Mouse (Mus musculus) megakaryocyte, embryonic 14.5 days (primary cell): ENCODE results near the gene Serpina3a. TPM values are rescaled to one million over a fixed set of nuclear protein-coding genes. Genes with fewer than 3 reads are reported as not detected.
"Not testable (repeated sequence)": the region's sequence is repeated elsewhere in the genome, so short reads cannot be mapped to it uniquely, and the experiment has no call there.

Experiments
- H3K27me3 ChIP-seq: replicated peaks from 2 replicates; pipeline ENCODE3; 2012; ENCODE audit warnings: inconsistent platforms
- H3K36me3 ChIP-seq: replicated peaks from 2 replicates; pipeline ENCODE3; 2012; ENCODE audit warnings: low read length, inconsistent platforms, mixed read lengths
- H3K4me1 ChIP-seq: 2 replicates; pipeline ENCODE4 v1.6.1; 2012; ENCODE audit warnings: inconsistent platforms
- H3K4me3 ChIP-seq: replicated peaks from 2 replicates; pipeline ENCODE3; 2012; ENCODE audit warnings: moderate library complexity, mild to moderate bottlenecking, inconsistent platforms
- H3K9me3 ChIP-seq: 2 replicates; pipeline ENCODE4 v1.6.1; 2012; ENCODE audit warnings: inconsistent platforms
- FLI1 ChIP-seq: IDR thresholded peaks from 2 replicates; pipeline ENCODE4 v1.6.1; 2012; ENCODE audit warnings: low read length, inconsistent platforms, mixed read lengths
- GATA1 ChIP-seq: IDR thresholded peaks from 3 replicates; pipeline ENCODE4 v1.6.1; 2012; ENCODE audit warnings: mixed read lengths, low read length, inconsistent platforms, borderline replicate concordance
- polyA plus RNA-seq: library from polyadenylated mRNA; stranded (reverse); fragments of >175 nt; gene quantifications from 2 replicates; pipeline ENCODE4 v1.2.3, GENCODE M21; 2012; ENCODE audit warnings: low replicate concordance; ENCODE audit not compliant: insufficient read depth

Serpina3a gene
- polyA plus RNA-seq = not detected in 2 replicates

- peaks cover 46% of the 10 kb centered on the region for H3K27me3 ChIP-seq
- not testable (repeated sequence) for H3K9me3 ChIP-seq, H3K36me3 ChIP-seq, H3K4me3 ChIP-seq
- peaks cover 60% of the 10 kb centered on the region for H3K4me1 ChIP-seq
These were observed at the start of gene Serpina3a for GRCm38 (mm10) chr12:104112333-104112732. Gene Serpina3a (plus strand): TSS chr12:104112724.

GRCm38 (mm10) chr12:104064532-104064931, 48.0 kb upstream of the Serpina3a start:
- H3K9me3 ChIP-seq = no peaks in the 10 kb centered on the region
- TF ChIP-seq GATA1 (no peak), FLI1 (no peak)
- H3K27me3 ChIP-seq = peaks cover 46% of the 10 kb centered on the region
- no peaks in the 10 kb centered on the region for H3K36me3 ChIP-seq
- H3K4me3 ChIP-seq = no peak overlapping the region
- H3K4me1 ChIP-seq = peaks cover 40% of the 10 kb centered on the region

- Histone ChIP-seq H3K4me3 (no peak overlapping the region), H3K36me3 (no peaks in the 10 kb centered on the region), H3K27me3 (peaks cover 45% of the 10 kb centered on the region), H3K9me3 (no peaks in the 10 kb centered on the region), H3K4me1 (peaks cover 40% of the 10 kb centered on the region)
- no peak for TF ChIP-seq FLI1
- no peak for TF ChIP-seq GATA1
These were observed 47.5 kb upstream of the Serpina3a start for GRCm38 (mm10) chr12:104064996-104065395.

- TF ChIP-seq GATA1 (no peak), FLI1 (no peak)
- Histone ChIP-seq H3K4me3 (no peak overlapping the region), H3K4me1 (peaks cover 36% of the 10 kb centered on the region), H3K36me3 (no peaks in the 10 kb centered on the region), H3K27me3 (peaks cover 46% of the 10 kb centered on the region), H3K9me3 (no peaks in the 10 kb centered on the region)
These were observed 46.3 kb upstream of the Serpina3a start for GRCm38 (mm10) chr12:104066241-104066640.

GRCm38 (mm10) chr12:104067549-104067948, 45.0 kb upstream of the Serpina3a start:
- Histone ChIP-seq H3K9me3 (no peaks in the 10 kb centered on the region), H3K36me3 (no peaks in the 10 kb centered on the region), H3K27me3 (peaks cover 49% of the 10 kb centered on the region), H3K4me3 (no peak overlapping the region), H3K4me1 (peaks cover 27% of the 10 kb centered on the region)
- TF ChIP-seq FLI1 (no peak), GATA1 (no peak)

- Histone ChIP-seq H3K9me3 (no peaks in the 10 kb centered on the region), H3K27me3 (peaks cover 57% of the 10 kb centered on the region), H3K36me3 (no peaks in the 10 kb centered on the region), H3K4me1 (peaks cover 20% of the 10 kb centered on the region), H3K4me3 (no peak overlapping the region)
- TF ChIP-seq GATA1 (no peak), FLI1 (no peak)
These were observed 42.9 kb upstream of the Serpina3a start for GRCm38 (mm10) chr12:104069620-104070019.

GRCm38 (mm10) chr12:104071708-104072107, 40.8 kb upstream of the Serpina3a start:
- Histone ChIP-seq H3K36me3 (no peaks in the 10 kb centered on the region), H3K4me1 (peaks cover 8% of the 10 kb centered on the region), H3K4me3 (no peak overlapping the region), H3K9me3 (no peaks in the 10 kb centered on the region), H3K27me3 (peaks cover 74% of the 10 kb centered on the region)
- TF ChIP-seq FLI1 (no peak), GATA1 (no peak)

- Histone ChIP-seq H3K4me1 (peaks cover 4% of the 10 kb centered on the region; the same call in 1 of the 2 replicates), H3K9me3 (peaks cover under 1% of the 10 kb centered on the region; the same call in 1 of the 2 replicates), H3K4me3 (no peak overlapping the region), H3K27me3 (peaks cover 79% of the 10 kb centered on the region), H3K36me3 (no peaks in the 10 kb centered on the region)
- TF ChIP-seq GATA1 = no peak
- TF ChIP-seq FLI1 = no peak
These were observed 40.2 kb upstream of the Serpina3a start for GRCm38 (mm10) chr12:104072286-104072685.

- Histone ChIP-seq H3K4me3 (no peak overlapping the region), H3K4me1 (peaks cover 38% of the 10 kb centered on the region), H3K36me3 (no peaks in the 10 kb centered on the region), H3K27me3 (peaks cover 40% of the 10 kb centered on the region), H3K9me3 (0 out of 2 replicates have a peak, but pooled peaks cover 2% of the 10 kb centered on the region)
- TF ChIP-seq GATA1 (no peak), FLI1 (no peak)
These were observed 22.4 kb upstream of the Serpina3a start for GRCm38 (mm10) chr12:104090119-104090518.

GRCm38 (mm10) chr12:104091303-104091702, 21.2 kb upstream of the Serpina3a start:
- H3K27me3 ChIP-seq = peaks cover 34% of the 10 kb centered on the region
- H3K36me3 ChIP-seq = no peaks in the 10 kb centered on the region
- H3K4me1 ChIP-seq = peaks cover 38% of the 10 kb centered on the region
- 0 out of 2 replicates have a peak, but pooled peaks cover 2% of the 10 kb centered on the region for H3K9me3 ChIP-seq
- TF ChIP-seq GATA1 (no peak), FLI1 (no peak)
- no peak overlapping the region for H3K4me3 ChIP-seq

GRCm38 (mm10) chr12:104100768-104101167, 11.8 kb upstream of the Serpina3a start, which contains the start of gene Serpina5:
Gene Serpina5 (plus strand): TSS chr12:104101113.
- Histone ChIP-seq H3K27me3 (peaks cover 37% of the 10 kb centered on the region), H3K4me1 (0 out of 2 replicates have a peak, but pooled peaks cover 5% of the 10 kb centered on the region), H3K4me3 (no peak within 1 kb of the TSS), H3K9me3 (no peaks in the 10 kb centered on the region), H3K36me3 (no peaks in the 10 kb centered on the region)
- TF ChIP-seq FLI1 (no peak), GATA1 (no peak)

GRCm38 (mm10) chr12:104105847-104106246, 6.7 kb upstream of the Serpina3a start:
- TF ChIP-seq GATA1 (no peak), FLI1 (no peak)
- H3K9me3 ChIP-seq = no peaks in the 10 kb centered on the region
- no peak overlapping the region for H3K4me3 ChIP-seq
- H3K36me3 ChIP-seq = no peaks in the 10 kb centered on the region
- peaks cover 38% of the 10 kb centered on the region for H3K4me1 ChIP-seq
- peaks cover 44% of the 10 kb centered on the region for H3K27me3 ChIP-seq
